25 mouse cellular contexts compared by ENCODE assay signal in genomic region chr8:123718752-123719151, GRCm38 (mm10).
DNase-seq lines count a peak whose midpoint lies in the region; TF ChIP-seq lines count a peak whose summit lies in the region.
"Had no signal": no experiment of that assay in that cellular context is flagged by ENCODE, and none has a peak within 500 bp of the region (broad histone marks: within the 10 kb centered on the region; RNA-seq: fewer than 3 reads in every experiment).

No protein-coding gene starts in this region.

- no peaks in the 10 kb centered on the region for H3K27me3 ChIP-seq in ES-Bruce4 (ENCODE audit: control insufficient read depth, insufficient read depth, low read length, poor library complexity, severe bottlenecking)
- H3K27me3 ChIP-seq: embryonic facial prominence, embryonic 12.5 days; embryonic facial prominence, embryonic 15.5 days; heart, embryonic 13.5 days; hindbrain, embryonic 15.5 days; Patski had no signal

- no peaks in the 10 kb centered on the region for H3K9me3 ChIP-seq in ES-Bruce4 (replicated peaks; ENCODE audit: control insufficient read depth, insufficient read depth, low read length, poor library complexity, severe bottlenecking)
- H3K9me3 ChIP-seq: embryonic facial prominence, embryonic 12.5 days; embryonic facial prominence, embryonic 15.5 days; heart, embryonic 10.5 days; heart, embryonic 13.5 days; hindbrain, embryonic 12.5 days; hindbrain, embryonic 15.5 days had no signal

- H3K9ac ChIP-seq in ES-Bruce4 (ENCODE audit: low read depth, poor library complexity, severe bottlenecking): no peak overlapping the region
- H3K9ac ChIP-seq: embryonic facial prominence, embryonic 12.5 days; embryonic facial prominence, embryonic 15.5 days; forebrain, postnatal 0 days; hindbrain, embryonic 12.5 days; hindbrain, embryonic 15.5 days had no signal

- H3K4me3 ChIP-seq in ES-Bruce4 (ENCODE audit: low read depth, low read length): no peak overlapping the region
- H3K4me3 ChIP-seq: embryonic facial prominence, embryonic 12.5 days; embryonic facial prominence, embryonic 15.5 days; gastrocnemius, adult 2 months; heart, embryonic 10.5 days; heart, embryonic 13.5 days; hindbrain, embryonic 12.5 days; hindbrain, embryonic 15.5 days had no signal

- no peak for TF ChIP-seq CTCF in ES-Bruce4 (IDR thresholded peaks at IDR 0.05; ENCODE audit: low read depth, low read length)

- intact Hi-C loops in heart, postnatal 36 days (cut with DNase I): loop anchor here (5.0 kb wide), 1 partner anchor 66 kb away; the partner anchor contains the start of gene Rhou

- no peak for TF ChIP-seq POLR2A in ES-Bruce4 (IDR thresholded peaks at IDR 0.05; ENCODE audit: insufficient read depth, low read length)

- H3K27ac ChIP-seq in ES-Bruce4 (ENCODE audit: insufficient read depth, low read length): no peak overlapping the region
- H3K27ac ChIP-seq: embryonic facial prominence, embryonic 12.5 days; embryonic facial prominence, embryonic 15.5 days; gastrocnemius, adult 2 months; hindbrain, embryonic 12.5 days; hindbrain, embryonic 15.5 days had no signal

- peak; percentile 24 for DNase-seq in adrenal gland, postnatal 10 days
- no peak for DNase-seq in adrenal gland, postnatal 14 days
- DNase-seq in 3134 (ENCODE audit: extremely low read depth, insufficient read length, low spot score): peak; percentile 40
- DNase-seq in NIH3T3 (ENCODE audit: low read depth): peak; percentile 54
- no peak for DNase-seq in spleen, adult 12 weeks (ENCODE audit: low spot score)
- no peak for DNase-seq in T-cell, adult 2 months (ENCODE audit: low spot score)
- no peak for DNase-seq in heart, postnatal 36 days
- DNase-seq: cerebellum, adult 11 months; cerebellum, adult 2 months; cerebellum, adult 9-11 months; cerebellum, postnatal 25 days; forebrain, postnatal 0 days; gastrocnemius, postnatal 14 days; heart, adult 18-20 months; heart, postnatal 14 days; kidney, adult 2 months had no signal

- 0 out of 2 replicates have a peak, but pooled peaks have one; percentile 47 for TF ChIP-seq EP300 in ES-Bruce4 (IDR thresholded peaks at IDR 0.05; ENCODE audit: insufficient read depth, low read depth, low read length)

- H3K36me3 ChIP-seq in ES-Bruce4 (ENCODE audit: control insufficient read depth, insufficient read depth, low read length, poor library complexity, severe bottlenecking): no peaks in the 10 kb centered on the region
- H3K36me3 ChIP-seq: embryonic facial prominence, embryonic 12.5 days; embryonic facial prominence, embryonic 15.5 days; heart, embryonic 10.5 days; heart, embryonic 13.5 days; hindbrain, embryonic 12.5 days; hindbrain, embryonic 15.5 days had no signal

- peaks cover 38% of the 10 kb centered on the region for H3K4me1 ChIP-seq in ES-Bruce4 (ENCODE audit: control insufficient read depth, insufficient read depth, low read length)

Comparison
In these comparisons a context has a peak if more than half of its experiments do, and no peak if none do; other contexts are left out.
1. DNase-seq: peak in adrenal gland, postnatal 10 days (single experiment), 3134 (single experiment) and NIH3T3 (single experiment); none in adrenal gland, postnatal 14 days (single experiment), spleen, adult 12 weeks (single experiment), T-cell, adult 2 months (single experiment) and heart, postnatal 36 days (0 of 2).